Mouse (Mus musculus) midbrain, embryonic 10.5 days (tissue): ENCODE measurements around the gene Ano4. TPM values are rescaled to one million over a fixed set of nuclear protein-coding genes. Genes with fewer than 3 reads are reported as not detected.
A peak's percentile ranks its signal among the peaks of the same experiment; 100 is the strongest.

Experiments used
- DNase-seq: peaks from one replicate; pipeline ENCODE4 v3.0.0-alpha.2; 2017; ENCODE audit warnings: low spot score
- H3K27ac ChIP-seq: fragments of 300-500 bp; sonication (generic); replicated peaks from 2 replicates; pipeline ENCODE4 v1.5.1; 2016; ENCODE audit warnings: mild to moderate bottlenecking
- H3K27me3 ChIP-seq: fragments of 300-500 bp; sonication (generic); 2 replicates; pipeline ENCODE4 v1.6.1; 2016; ENCODE audit warnings: low read depth, mild to moderate bottlenecking; ENCODE audit not compliant: poor library complexity, severe bottlenecking
- H3K36me3 ChIP-seq: fragments of 300-500 bp; sonication (generic); 2 replicates; pipeline ENCODE4 v1.6.1; 2016; ENCODE audit warnings: mild to moderate bottlenecking, moderate library complexity
- H3K4me1 ChIP-seq: fragments of 300-500 bp; sonication (generic); 2 replicates; pipeline ENCODE4 v1.6.1; 2016
- H3K4me3 ChIP-seq: fragments of 300-500 bp; sonication (generic); 2 replicates; pipeline ENCODE4 v1.5.1; 2016; ENCODE audit warnings: mild to moderate bottlenecking, moderate library complexity
- H3K9me3 ChIP-seq: fragments of 300-500 bp; sonication (generic); replicated peaks from 2 replicates; pipeline ENCODE4 v1.6.1; 2016; ENCODE audit warnings: mild to moderate bottlenecking
- WGBS: fragments of 180-500 bp; shearing (Covaris S2); methylation state at CpG from one replicate; pipeline ENCODE4 v1.1.7; 2016; 5-methylcytosine and 5-hydroxymethylcytosine counted together
- polyA plus RNA-seq: library from polyadenylated mRNA; unstranded; fragments of >200 nt; fragmentation: Nextera tagmentation; extraction: Ambion mirVana; gene quantifications from 2 replicates; pipeline ENCODE4 v1.2.1, GENCODE M21; 2016

Gene Ano4
- polyA plus RNA-seq, 1 experiment from 2014 or later = 0.44 TPM

DNA sequence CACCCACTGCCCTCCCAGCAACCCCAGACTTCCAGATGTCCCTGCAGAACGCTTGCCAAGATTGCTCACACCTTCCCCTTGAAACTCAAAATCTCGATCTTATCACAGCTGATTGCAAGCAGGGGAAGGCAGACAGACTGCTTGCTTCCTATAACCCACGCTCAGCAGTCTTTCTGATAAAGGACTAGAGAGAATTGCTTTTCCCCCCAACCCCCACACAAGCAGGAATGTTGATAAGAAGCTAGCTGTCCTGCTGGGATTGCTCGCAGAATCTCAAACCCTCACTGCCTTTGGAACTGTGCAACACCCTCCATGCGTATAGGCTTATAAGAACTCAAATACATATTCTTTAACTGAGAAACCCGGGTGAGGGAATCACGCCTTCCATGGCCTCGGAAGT lies 846 bp downstream of the Ano4 start:
- H3K27me3 ChIP-seq = peaks cover 60% of the 10 kb centered on the region
- 18% methylated on average over 8 of the region's 8 CpGs for WGBS
- DNase-seq = no peak

GRCm38 (mm10) chr10:89330261-89330660 lies 14.3 kb downstream of the Ano4 start:
- Histone ChIP-seq H3K27ac (no peak overlapping the region), H3K9me3 (no peaks in the 10 kb centered on the region), H3K4me1 (peaks cover 9% of the 10 kb centered on the region), H3K36me3 (no peaks in the 10 kb centered on the region), H3K27me3 (0 out of 2 replicates have a peak, but pooled peaks cover 5% of the 10 kb centered on the region), H3K4me3 (no peak overlapping the region)
- WGBS = 71% methylated on average over 1 of the region's 1 CpGs
- no peak for DNase-seq

More for the DNA sequence above, 846 bp downstream of the Ano4 start:
- no peaks in the 10 kb centered on the region for H3K9me3 ChIP-seq
- peaks cover 14% of the 10 kb centered on the region for H3K4me1 ChIP-seq
- no peaks in the 10 kb centered on the region for H3K36me3 ChIP-seq
- H3K27ac ChIP-seq = no peak overlapping the region
- H3K4me3 ChIP-seq = no peak overlapping the region

DNA sequence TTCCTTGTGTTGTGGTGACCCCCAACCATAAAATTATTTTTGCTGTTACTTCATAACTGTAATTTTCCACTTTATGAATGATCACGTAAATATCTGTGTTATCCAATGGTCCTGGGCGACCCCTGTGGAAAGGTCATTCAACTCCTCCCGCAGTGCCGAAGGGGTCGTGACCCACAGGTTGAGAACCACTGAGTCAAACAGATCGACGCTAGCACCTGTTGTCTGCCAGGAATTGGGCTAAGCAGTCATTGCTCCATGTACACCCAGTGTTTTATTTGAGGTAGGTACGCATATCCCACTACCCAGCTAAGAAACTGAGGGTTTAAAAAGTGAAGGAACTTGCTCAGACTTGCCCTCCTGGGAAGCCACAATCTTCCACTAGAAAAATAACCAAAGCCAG lies 14.8 kb downstream of the Ano4 start:
- 0 out of 2 replicates have a peak, but pooled peaks cover 5% of the 10 kb centered on the region for H3K27me3 ChIP-seq
- peaks cover 8% of the 10 kb centered on the region for H3K4me1 ChIP-seq
- H3K9me3 ChIP-seq = no peaks in the 10 kb centered on the region
- H3K36me3 ChIP-seq = no peaks in the 10 kb centered on the region
- no peak for DNase-seq
- no peak overlapping the region for H3K4me3 ChIP-seq
- no peak overlapping the region for H3K27ac ChIP-seq
- 82% methylated on average over 8 of the region's 8 CpGs for WGBS

DNA sequence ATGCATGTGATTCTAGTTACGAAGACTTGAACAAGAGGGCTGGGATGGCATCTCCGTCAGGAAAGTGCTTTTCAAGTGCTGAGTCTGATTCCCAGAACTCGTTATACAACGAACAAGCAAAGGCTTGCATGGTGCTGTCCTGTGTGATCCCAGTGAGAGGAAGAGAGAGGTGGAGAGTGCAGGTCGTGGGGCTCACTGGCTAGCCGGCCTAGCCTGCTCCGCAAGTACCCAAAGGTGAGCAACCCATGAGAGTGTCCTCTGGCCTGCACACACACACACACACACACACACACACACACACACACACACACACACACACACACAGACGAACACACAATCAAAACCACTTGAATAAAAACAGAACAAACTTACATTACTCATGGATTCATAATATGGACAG lies 15.7 kb downstream of the Ano4 start:
- Histone ChIP-seq H3K36me3 (no peaks in the 10 kb centered on the region), H3K27me3 (0 out of 2 replicates have a peak, but pooled peaks cover 5% of the 10 kb centered on the region), H3K4me3 (no peak overlapping the region), H3K27ac (no peak overlapping the region), H3K4me1 (peaks cover 5% of the 10 kb centered on the region), H3K9me3 (no peaks in the 10 kb centered on the region)
- no peak for DNase-seq
- WGBS = 76% methylated on average over 8 of the region's 8 CpGs

DNA sequence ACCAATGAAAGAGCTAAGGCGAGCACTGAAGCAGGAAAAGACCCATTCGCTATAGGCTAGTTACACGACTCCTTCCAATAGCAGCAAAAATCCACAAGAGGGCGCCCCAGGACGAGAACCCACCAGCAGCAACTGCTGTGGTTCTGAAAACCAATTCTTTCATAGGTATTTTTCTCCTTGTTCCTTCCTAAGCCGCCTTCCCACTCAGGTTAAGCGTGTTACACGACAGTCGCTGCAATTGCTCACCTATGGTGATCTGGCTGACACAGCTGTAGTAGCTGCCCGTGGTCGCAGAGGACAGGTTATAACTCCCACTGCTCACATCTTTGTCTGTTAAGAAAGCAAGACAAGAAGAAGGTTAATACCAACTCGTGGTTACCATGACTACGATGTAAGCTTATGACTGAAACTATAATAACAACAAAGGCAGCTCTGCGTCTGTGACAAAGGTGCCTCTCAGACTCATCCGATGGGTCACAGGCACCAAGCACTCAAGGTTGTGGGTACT lies 17.5 kb downstream of the Ano4 start:
- 23% methylated on average over 15 of the region's 15 CpGs for WGBS
- H3K27me3 ChIP-seq = 0 out of 2 replicates have a peak, but pooled peaks cover 5% of the 10 kb centered on the region
- no peak overlapping the region for H3K27ac ChIP-seq
- no peak overlapping the region for H3K4me3 ChIP-seq
- H3K36me3 ChIP-seq = no peaks in the 10 kb centered on the region
- peaks cover 5% of the 10 kb centered on the region for H3K4me1 ChIP-seq
- peak; percentile 78 for DNase-seq
- no peaks in the 10 kb centered on the region for H3K9me3 ChIP-seq

GRCm38 (mm10) chr10:89326383-89326782 lies 18.2 kb downstream of the Ano4 start:
- Histone ChIP-seq H3K27me3 (0 out of 2 replicates have a peak, but pooled peaks cover 5% of the 10 kb centered on the region), H3K4me1 (peaks cover 5% of the 10 kb centered on the region)
- 91% methylated on average over 5 of the region's 5 CpGs for WGBS

DNA sequence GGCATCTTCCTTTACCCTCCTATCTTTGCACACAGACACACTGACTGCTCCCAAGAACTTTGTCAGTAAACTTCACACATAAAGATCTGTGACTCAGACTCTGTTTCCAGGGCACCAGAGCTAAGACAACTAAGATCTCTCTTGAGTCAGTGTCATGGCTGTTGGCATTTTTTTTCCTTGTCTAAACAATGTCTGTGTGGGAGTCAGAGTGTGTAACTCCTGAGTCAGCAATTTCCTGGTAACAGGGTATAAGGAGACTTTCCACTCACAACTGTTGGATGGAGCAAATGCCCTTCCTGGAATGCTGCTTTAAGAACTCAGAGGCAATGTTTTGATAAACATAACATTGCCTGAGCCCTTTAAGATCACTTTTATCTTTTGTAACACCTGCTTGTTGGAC lies 37.0 kb downstream of the Ano4 start:
- Histone ChIP-seq H3K4me3 (no peak overlapping the region), H3K9me3 (no peaks in the 10 kb centered on the region), H3K27me3 (no peaks in the 10 kb centered on the region), H3K4me1 (no peaks in the 10 kb centered on the region), H3K36me3 (no peaks in the 10 kb centered on the region), H3K27ac (no peak overlapping the region)
- DNase-seq = no peak

More at GRCm38 (mm10) chr10:89326383-89326782, 18.2 kb downstream of the Ano4 start:
- H3K4me3 ChIP-seq = no peak overlapping the region
- H3K27ac ChIP-seq = no peak overlapping the region
- no peak for DNase-seq
- H3K9me3 ChIP-seq = no peaks in the 10 kb centered on the region
- H3K36me3 ChIP-seq = no peaks in the 10 kb centered on the region

- no peak overlapping the region for H3K4me3 ChIP-seq
Observed at GRCm38 (mm10) chr10:89300346-89300745, 44.2 kb downstream of the Ano4 start.

DNA sequence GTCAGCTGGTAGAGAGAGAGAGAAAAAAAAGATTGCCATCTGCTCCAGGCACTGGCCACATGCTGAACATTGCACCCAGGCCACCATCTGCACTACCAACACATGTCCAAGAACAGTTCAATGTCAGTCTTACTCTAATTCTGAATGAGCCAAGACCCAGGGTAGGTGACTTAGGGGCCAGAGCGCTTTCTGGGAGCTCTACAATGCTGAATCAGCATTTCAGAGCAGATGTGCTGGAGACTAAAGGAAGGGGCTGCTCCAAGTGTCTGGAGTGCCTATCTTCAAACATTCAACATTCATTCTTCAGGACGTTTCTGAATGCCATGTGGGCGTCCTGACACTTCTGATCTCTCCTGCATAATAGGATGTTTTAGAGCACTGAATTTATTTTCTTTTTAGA lies 51.8 kb downstream of the Ano4 start:
- no peak for DNase-seq
- Histone ChIP-seq H3K27me3 (no peaks in the 10 kb centered on the region), H3K4me3 (no peak overlapping the region), H3K27ac (no peak overlapping the region), H3K36me3 (no peaks in the 10 kb centered on the region), H3K9me3 (no peaks in the 10 kb centered on the region), H3K4me1 (no peaks in the 10 kb centered on the region)
- 79% methylated on average over 3 of the region's 3 CpGs for WGBS

More at GRCm38 (mm10) chr10:89300346-89300745, 44.2 kb downstream of the Ano4 start:
- no peaks in the 10 kb centered on the region for H3K36me3 ChIP-seq
- H3K27me3 ChIP-seq = no peaks in the 10 kb centered on the region
- no peaks in the 10 kb centered on the region for H3K9me3 ChIP-seq
- no peak overlapping the region for H3K27ac ChIP-seq
- no peaks in the 10 kb centered on the region for H3K4me1 ChIP-seq
- WGBS = 68% methylated on average over 2 of the region's 2 CpGs
- DNase-seq = no peak

DNA sequence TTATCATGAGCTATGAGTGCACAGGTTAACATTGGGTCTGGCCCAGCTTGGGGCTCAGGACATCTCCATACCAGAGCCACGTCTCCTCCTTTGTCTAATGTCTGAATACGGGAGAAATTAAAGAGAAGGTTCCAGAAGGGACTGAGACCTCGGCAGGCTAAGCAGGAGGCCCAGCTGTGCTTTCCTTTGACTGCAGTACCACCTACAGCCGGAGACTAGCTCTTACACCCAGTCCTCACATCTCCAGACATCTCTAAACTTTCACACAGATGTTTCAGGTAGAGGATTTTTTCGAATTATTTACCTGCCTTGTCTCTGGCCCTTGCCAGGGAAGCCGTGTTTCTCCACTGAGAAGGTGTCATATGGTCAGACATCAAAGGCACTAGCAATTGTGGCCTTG lies 53.9 kb downstream of the Ano4 start:
- Histone ChIP-seq H3K27me3 (no peaks in the 10 kb centered on the region), H3K9me3 (no peaks in the 10 kb centered on the region), H3K4me1 (no peaks in the 10 kb centered on the region), H3K36me3 (no peaks in the 10 kb centered on the region), H3K4me3 (no peak overlapping the region), H3K27ac (no peak overlapping the region)
- no peak for DNase-seq
- 73% methylated on average over 6 of the region's 6 CpGs for WGBS

GRCm38 (mm10) chr10:89289290-89289689 lies 55.3 kb downstream of the Ano4 start:
- Histone ChIP-seq H3K27me3 (no peaks in the 10 kb centered on the region), H3K9me3 (no peaks in the 10 kb centered on the region), H3K36me3 (no peaks in the 10 kb centered on the region), H3K4me1 (no peaks in the 10 kb centered on the region), H3K4me3 (no peak overlapping the region), H3K27ac (no peak overlapping the region)
- no peak for DNase-seq
- WGBS = 89% methylated on average over 4 of the region's 4 CpGs

DNA sequence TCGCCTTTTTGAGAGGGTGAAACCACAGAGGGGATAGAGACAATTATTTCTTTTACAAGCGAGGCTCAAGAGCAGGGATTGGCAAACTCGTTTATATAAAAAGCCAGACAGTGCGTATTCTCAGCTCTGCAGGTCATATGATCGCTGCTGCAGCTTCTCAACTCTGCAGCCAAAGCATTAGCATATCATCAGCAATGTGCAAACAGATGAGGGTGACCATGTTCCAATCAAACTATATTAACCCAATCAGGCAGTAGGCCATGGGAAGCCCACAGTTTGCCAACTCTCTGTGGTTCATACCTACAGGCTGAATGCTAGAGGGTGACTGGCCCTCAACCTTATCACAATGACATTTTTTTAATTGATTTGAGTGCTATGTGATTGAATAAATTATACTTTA lies 64.2 kb downstream of the Ano4 start:
- no peak overlapping the region for H3K27ac ChIP-seq
- H3K27me3 ChIP-seq = no peaks in the 10 kb centered on the region
- WGBS = 87% methylated on average over 5 of the region's 5 CpGs
- no peaks in the 10 kb centered on the region for H3K9me3 ChIP-seq
- no peak overlapping the region for H3K4me3 ChIP-seq
- H3K4me1 ChIP-seq = peaks cover 4% of the 10 kb centered on the region; the same call in 1 of the 2 replicates
- H3K36me3 ChIP-seq = no peaks in the 10 kb centered on the region
- no peak for DNase-seq

GRCm38 (mm10) chr10:89273001-89273680 lies 71.4 kb downstream of the Ano4 start:
- Histone ChIP-seq H3K27ac (no peak overlapping the region), H3K4me3 (no peak overlapping the region), H3K27me3 (no peaks in the 10 kb centered on the region), H3K36me3 (no peaks in the 10 kb centered on the region), H3K9me3 (no peaks in the 10 kb centered on the region), H3K4me1 (peaks cover 4% of the 10 kb centered on the region; the same call in 1 of the 2 replicates)
- DNase-seq = no peak
- WGBS = 86% methylated on average over 3 of the region's 3 CpGs
